Mouse (Mus musculus): ENCODE measurements around the gene Tex2. TPM values are rescaled to one million over a fixed set of nuclear protein-coding genes. Genes with fewer than 3 reads are reported as not detected.

Gene Tex2
- total RNA-seq, 1 experiment from 2014 or later = 45.5 TPM

Other genes starting within 250 kb of the Tex2 start
- gene Prr29, start 248.0 kb downstream of the Tex2 start, total RNA-seq (2021) = not detected in 2 replicates
- gene Icam2, start 225.3 kb downstream of the Tex2 start, total RNA-seq (2021) = 16.4 and 17.6 TPM in 2 replicates
- gene Ern1, start 125.6 kb downstream of the Tex2 start, total RNA-seq (2021) = 107 and 122 TPM in 2 replicates
- gene Pecam1, start 137.2 kb upstream of the Tex2 start, total RNA-seq (2021) = 76.1 and 90.7 TPM in 2 replicates
- gene Milr1, start 137.8 kb upstream of the Tex2 start, total RNA-seq (2021) = 0.52 and 0.71 TPM in 2 replicates
- gene Polg2, start 166.1 kb upstream of the Tex2 start, total RNA-seq (2021) = 7.1 and 8.4 TPM in 2 replicates
- gene Ddx5, start 175.8 kb upstream of the Tex2 start, total RNA-seq (2021) = 703 and 926 TPM in 2 replicates
- gene Cep95, start 175.8 kb upstream of the Tex2 start, total RNA-seq (2021) = 10.5 and 14.7 TPM in 2 replicates

All from adrenal gland, postnatal 25 days (tissue).